Mouse (Mus musculus): ENCODE data around the gene Alox5.

GRCm38 (mm10) chr6:116407216-116407615, 53.8 kb downstream of the Alox5 start:
- TF ChIP-seq POLR2A (IDR thresholded peaks at IDR 0.05; ENCODE audit: insufficient read depth, low read depth, low read length) (no peak), CTCF (IDR thresholded peaks at IDR 0.05) (no peak), EP300 (IDR thresholded peaks at IDR 0.05; ENCODE audit: insufficient read depth, low read depth, low read length) (no peak)
